Mouse (Mus musculus) liver, postnatal 0 days (tissue): ENCODE data around the gene Tesk2. TPM values are rescaled to one million over a fixed set of nuclear protein-coding genes. Genes with fewer than 3 reads are reported as not detected.

Experiments
- ATAC-seq: fragments of 200-750 bp; cut with Nextera tagmentation; 2 replicates; pipeline ENCODE4 v1.8.0; 2017; ENCODE audit warnings: mild to moderate bottlenecking, moderate library complexity
- DNase-seq: peaks from one replicate; pipeline ENCODE4 v3.0.0-alpha.2; 2016
- H3K27ac ChIP-seq: fragments of 300-500 bp; sonication (generic); 2 replicates; pipeline ENCODE4 v1.5.1; 2014; ENCODE audit warnings: antibody characterized with exemption, moderate library complexity, mild to moderate bottlenecking, low read depth
- H3K27me3 ChIP-seq: fragments of 300-500 bp; sonication (generic); 2 replicates; pipeline ENCODE4 v1.6.1; 2014; ENCODE audit warnings: low read length, control low read depth, mixed read lengths; ENCODE audit not compliant: insufficient read depth
- H3K36me3 ChIP-seq: fragments of 300-500 bp; sonication (generic); replicated peaks from 2 replicates; pipeline ENCODE4 v1.6.1; 2014; ENCODE audit warnings: mild to moderate bottlenecking, control low read depth, low read length, moderate library complexity, mixed read lengths; ENCODE audit not compliant: insufficient read depth
- H3K4me1 ChIP-seq: fragments of 300-500 bp; sonication (generic); 2 replicates; pipeline ENCODE4 v1.6.1; 2014; ENCODE audit warnings: antibody characterized with exemption, mild to moderate bottlenecking, control low read depth; ENCODE audit not compliant: insufficient read depth
- H3K4me2 ChIP-seq: fragments of 300-500 bp; sonication (generic); 2 replicates; pipeline ENCODE4 v1.6.1; 2014; ENCODE audit warnings: low read depth, mild to moderate bottlenecking, low read length, moderate library complexity, mixed read lengths
- H3K4me3 ChIP-seq: fragments of 300-500 bp; sonication (generic); 2 replicates; pipeline ENCODE4 v1.5.1; 2014; ENCODE audit warnings: low read depth, low read length
- H3K9ac ChIP-seq: fragments of 300-500 bp; sonication (generic); replicated peaks from 2 replicates; pipeline ENCODE4 v1.6.1; 2014; ENCODE audit warnings: mild to moderate bottlenecking, moderate library complexity
- H3K9me3 ChIP-seq: fragments of 300-500 bp; sonication (generic); 2 replicates; pipeline ENCODE4 v1.6.1; 2016; ENCODE audit warnings: mild to moderate bottlenecking, control low read depth, low read length, mixed read lengths
- CTCF ChIP-seq: sonication (generic); IDR thresholded peaks from 2 replicates; pipeline ENCODE4 v1.5.1; 2016; ENCODE audit warnings: antibody characterized with exemption, low read depth
- EP300 ChIP-seq: IDR thresholded peaks from 2 replicates; pipeline ENCODE4 v1.6.1; 2016; ENCODE audit warnings: antibody characterized with exemption, low read depth, mild to moderate bottlenecking
- WGBS: fragments of 180-500 bp; shearing (Covaris S2); extraction: QIAGEN DNeasy Blood & Tissue Kit; methylation state at CpG from one replicate; pipeline ENCODE4 v1.1.7; 2014; ENCODE audit not compliant: insufficient replicate concordance; 5-methylcytosine and 5-hydroxymethylcytosine counted together
- polyA plus RNA-seq: library from polyadenylated mRNA; unstranded; fragments of >200 nt; fragmentation: Nextera tagmentation; extraction: Ambion mirVana; gene quantifications from 2 replicates; pipeline ENCODE4 v1.2.1, GENCODE M21; 2015

Tesk2 gene
- polyA plus RNA-seq, 1 experiment from 2014 or later: 5.8 TPM

DNA sequence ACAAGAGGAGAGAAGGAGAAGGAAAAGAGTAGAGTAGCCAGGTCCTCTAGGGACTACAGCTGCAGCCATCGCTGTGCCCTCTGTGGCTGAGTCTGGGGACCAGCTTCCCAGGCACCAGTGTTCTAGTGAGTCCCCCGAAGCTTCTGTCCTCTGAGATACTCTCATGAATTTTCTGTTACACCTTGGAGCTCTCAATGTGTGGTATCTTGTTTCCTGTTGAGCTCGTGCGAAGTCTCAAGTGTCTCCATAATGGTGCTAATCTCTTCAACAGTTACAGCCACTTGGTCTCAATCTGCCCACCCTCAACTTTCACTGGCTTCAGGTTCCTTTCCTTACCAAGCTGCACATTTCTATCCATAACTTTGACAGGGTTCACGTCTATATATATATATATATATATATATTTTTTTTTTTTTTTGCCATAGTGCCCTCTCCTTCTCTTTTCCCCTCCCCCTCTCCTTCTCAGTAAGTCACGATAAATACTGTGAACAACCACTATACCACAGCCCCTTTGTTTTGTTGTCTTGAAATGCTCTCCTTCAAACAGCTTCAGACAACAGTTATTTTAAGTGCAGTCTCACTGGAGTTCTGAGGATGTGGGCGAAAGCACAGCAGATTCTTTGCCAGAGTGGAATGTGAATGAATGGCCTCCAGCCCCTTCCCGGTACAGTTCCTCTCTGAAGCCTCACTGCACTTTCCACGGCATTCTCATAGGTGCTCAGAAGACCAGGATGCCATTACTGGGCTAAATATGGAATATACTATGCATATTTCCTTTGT is 18.4 kb downstream of the Tesk2 start:
- Histone ChIP-seq H3K4me2 (no peak overlapping the region), H3K4me3 (no peak overlapping the region), H3K9me3 (no peaks in the 10 kb centered on the region), H3K36me3 (no peaks in the 10 kb centered on the region; the same call in 1 of the 2 replicates), H3K4me1 (no peaks in the 10 kb centered on the region), H3K27me3 (no peaks in the 10 kb centered on the region), H3K27ac (no peak overlapping the region), H3K9ac (no peak overlapping the region)
- ATAC-seq: no peak
- 63% methylated on average over 9 of the region's 9 CpGs for WGBS
- no peak for DNase-seq
- no peak for TF ChIP-seq EP300
- no peak for TF ChIP-seq CTCF

- Histone ChIP-seq H3K27ac (no peak overlapping the region), H3K4me3 (no peak overlapping the region), H3K9me3 (no peaks in the 10 kb centered on the region), H3K36me3 (no peaks in the 10 kb centered on the region), H3K4me1 (no peaks in the 10 kb centered on the region), H3K27me3 (no peaks in the 10 kb centered on the region), H3K4me2 (no peak overlapping the region), H3K9ac (no peak overlapping the region)
- WGBS: 83% methylated on average over 2 of the region's 2 CpGs
- ATAC-seq: no peak
- DNase-seq: no peak
- TF ChIP-seq CTCF: no peak
Measured at GRCm38 (mm10) chr4:116749750-116750149, 29.0 kb downstream of the Tesk2 start.

DNA sequence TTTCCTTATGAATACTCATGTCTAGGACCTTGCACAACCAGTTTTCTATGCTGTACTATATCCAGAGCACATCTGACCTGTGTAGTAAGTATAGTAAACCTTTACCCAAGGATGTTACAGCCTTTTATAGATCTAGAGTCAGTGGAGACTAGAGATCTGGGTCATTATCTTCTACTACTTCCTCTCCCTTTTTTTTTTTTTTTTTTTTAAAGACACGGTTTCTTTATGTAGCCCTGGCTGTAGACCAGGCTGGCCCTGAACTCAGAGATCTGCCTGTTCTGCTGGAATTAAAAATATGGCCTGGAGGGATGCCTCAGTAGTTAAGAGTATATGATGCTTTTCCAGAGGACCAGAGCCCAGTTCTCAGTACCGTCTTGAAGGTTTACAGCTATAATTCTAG is 41.2 kb downstream of the Tesk2 start:
- H3K4me1 ChIP-seq: no peaks in the 10 kb centered on the region
- H3K27me3 ChIP-seq: no peaks in the 10 kb centered on the region
- H3K9me3 ChIP-seq: no peaks in the 10 kb centered on the region
- no peak overlapping the region for H3K27ac ChIP-seq
- TF ChIP-seq CTCF (no peak), EP300 (no peak)
- no peaks in the 10 kb centered on the region; the same call in 1 of the 2 replicates for H3K36me3 ChIP-seq
- DNase-seq (no peak), ATAC-seq (no peak)
- H3K9ac ChIP-seq: no peak overlapping the region
- WGBS: 57% methylated on average over 2 of the region's 2 CpGs
- H3K4me3 ChIP-seq: no peak overlapping the region
- H3K4me2 ChIP-seq: no peak overlapping the region

GRCm38 (mm10) chr4:116764001-116764400 is 43.3 kb downstream of the Tesk2 start:
- Histone ChIP-seq H3K9ac (no peak overlapping the region), H3K4me3 (no peak overlapping the region), H3K4me2 (no peak overlapping the region), H3K4me1 (no peaks in the 10 kb centered on the region), H3K9me3 (no peaks in the 10 kb centered on the region), H3K36me3 (no peaks in the 10 kb centered on the region), H3K27me3 (no peaks in the 10 kb centered on the region), H3K27ac (no peak overlapping the region)
- 72% methylated on average over 5 of the region's 5 CpGs for WGBS
- ATAC-seq (no peak), DNase-seq (no peak)
- TF ChIP-seq CTCF (no peak), EP300 (no peak)

- 66% methylated on average over 5 of the region's 5 CpGs for WGBS
- no peak overlapping the region for H3K4me3 ChIP-seq
- no peaks in the 10 kb centered on the region for H3K4me1 ChIP-seq
- DNase-seq: no peak
- H3K36me3 ChIP-seq: no peaks in the 10 kb centered on the region; the same call in 1 of the 2 replicates
- no peaks in the 10 kb centered on the region for H3K9me3 ChIP-seq
- H3K27me3 ChIP-seq: no peaks in the 10 kb centered on the region
- no peak for ATAC-seq
- no peak overlapping the region for H3K4me2 ChIP-seq
- no peak overlapping the region for H3K9ac ChIP-seq
- H3K27ac ChIP-seq: no peak overlapping the region
- TF ChIP-seq CTCF (no peak), EP300 (no peak)
Measured at GRCm38 (mm10) chr4:116768510-116768909, 47.8 kb downstream of the Tesk2 start.

- Histone ChIP-seq H3K9me3 (no peaks in the 10 kb centered on the region), H3K4me3 (no peak overlapping the region), H3K4me2 (no peak overlapping the region), H3K27me3 (no peaks in the 10 kb centered on the region), H3K4me1 (no peaks in the 10 kb centered on the region), H3K36me3 (no peaks in the 10 kb centered on the region; the same call in 1 of the 2 replicates), H3K27ac (no peak overlapping the region), H3K9ac (no peak overlapping the region)
- DNase-seq (no peak), ATAC-seq (no peak)
- TF ChIP-seq CTCF (no peak), EP300 (no peak)
Measured at GRCm38 (mm10) chr4:116769060-116769459, 48.3 kb downstream of the Tesk2 start.
